9 mouse cellular contexts compared by ENCODE assay signal in the genomic region with DNA sequence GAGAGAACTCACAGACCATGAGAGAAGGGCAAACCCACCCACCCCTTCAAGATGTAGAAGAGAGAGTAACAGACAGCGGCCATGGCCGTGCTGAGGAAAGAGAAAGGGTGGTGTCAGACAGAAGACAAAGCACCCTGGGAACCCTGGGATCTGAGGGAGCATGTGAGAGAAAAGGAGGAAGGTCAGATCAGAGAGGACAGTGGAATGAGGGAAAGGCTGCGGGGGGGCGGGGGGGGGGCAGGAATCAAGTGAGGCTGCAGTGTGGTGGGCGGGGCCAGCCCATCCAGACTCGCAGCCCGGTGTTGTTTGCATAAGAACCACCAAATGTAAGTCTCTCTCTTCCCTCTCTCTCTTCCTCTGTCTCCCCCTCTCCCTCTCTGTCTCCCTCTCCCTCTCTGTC.
DNase-seq lines count a peak whose midpoint lies in the region; ATAC-seq and TF ChIP-seq lines count a peak whose summit lies in the region.
"Had no signal": no experiment of that assay in that cellular context is flagged by ENCODE, and none has a peak within 500 bp of the region (broad histone marks: within the 10 kb centered on the region; RNA-seq: fewer than 3 reads in every experiment).

No protein-coding gene starts in this region.

- peaks cover 10% of the 10 kb centered on the region for H3K4me1 ChIP-seq in forebrain, embryonic 12.5 days
- H3K4me1 ChIP-seq in forebrain, embryonic 15.5 days = peaks cover 9% of the 10 kb centered on the region; the same call in 1 of the 2 replicates
- H3K4me1 ChIP-seq in kidney, postnatal 0 days (replicated peaks; ENCODE audit: insufficient read depth, low read length) = no peaks in the 10 kb centered on the region
- H3K4me1 ChIP-seq in limb, embryonic 13.5 days = no peaks in the 10 kb centered on the region

- ATAC-seq in forebrain, embryonic 12.5 days (ENCODE audit: low FRiP score) = 0 out of 2 replicates have a peak, but pooled peaks have one; percentile 39
- no peak; the same call in 1 of the 2 replicates for ATAC-seq in forebrain, embryonic 15.5 days (replicated peaks)
- no peak for ATAC-seq in kidney, postnatal 0 days (replicated peaks; ENCODE audit: low FRiP score, low read depth)
- ATAC-seq in limb, embryonic 13.5 days (ENCODE audit: low FRiP score, low read depth) = no peak

- H3K27me3 ChIP-seq in forebrain, embryonic 12.5 days = no peaks in the 10 kb centered on the region
- H3K27me3 ChIP-seq in forebrain, embryonic 15.5 days = no peaks in the 10 kb centered on the region
- no peaks in the 10 kb centered on the region for H3K27me3 ChIP-seq in kidney, postnatal 0 days (ENCODE audit: insufficient read depth, low read length)
- H3K27me3 ChIP-seq in limb, embryonic 13.5 days = peaks cover 3% of the 10 kb centered on the region; the same call in 1 of the 2 replicates

- H3K9ac ChIP-seq in forebrain, embryonic 12.5 days = 0 out of 2 replicates have a peak overlapping the region, but pooled peaks have one; percentile 22
- H3K9ac ChIP-seq in forebrain, embryonic 15.5 days (replicated peaks) = no peak overlapping the region
- no peak overlapping the region for H3K9ac ChIP-seq in kidney, postnatal 0 days (ENCODE audit: low read depth, low read length)
- no peak overlapping the region for H3K9ac ChIP-seq in limb, embryonic 13.5 days

- DNase-seq in kidney, postnatal 0 days (ENCODE audit: low spot score) = no peak
- DNase-seq in kidney, postnatal 25 days = no peak
- peak; percentile 41 for DNase-seq in embryo, embryonic 11 days
- no peak for DNase-seq in left cerebral cortex, postnatal 25 days (ENCODE audit: low spot score in 2 of 2)
- DNase-seq in left cerebral cortex, adult 8-10 months (ENCODE audit: low spot score in 2 of 2) = no peak
- DNase-seq: gastrocnemius, postnatal 14 days had no signal

- no peak for TF ChIP-seq CTCF in kidney, postnatal 0 days (IDR thresholded peaks at IDR 0.05; ENCODE audit: low read depth)

- 15% methylated on average over 2 of the region's 7 CpGs for WGBS in forebrain, embryonic 12.5 days
- whole genome bisulfite sequencing in forebrain, embryonic 15.5 days = 9% methylated on average over 7 of the region's 7 CpGs
- 7% methylated on average over 6 of the region's 7 CpGs for WGBS in kidney, postnatal 0 days
- WGBS in limb, embryonic 13.5 days = 4% methylated on average over 6 of the region's 7 CpGs

- H3K27ac ChIP-seq in forebrain, embryonic 12.5 days = no peak overlapping the region
- no peak overlapping the region for H3K27ac ChIP-seq in forebrain, embryonic 15.5 days (replicated peaks)
- no peak overlapping the region for H3K27ac ChIP-seq in kidney, postnatal 0 days
- no peak overlapping the region for H3K27ac ChIP-seq in limb, embryonic 13.5 days

- intact Hi-C loops in left cerebral cortex, postnatal 25 days (cut with DNase I) = no loop called here

- no peaks in the 10 kb centered on the region for H3K36me3 ChIP-seq in forebrain, embryonic 12.5 days (replicated peaks)
- H3K36me3 ChIP-seq in forebrain, embryonic 15.5 days = no peaks in the 10 kb centered on the region
- no peaks in the 10 kb centered on the region for H3K36me3 ChIP-seq in kidney, postnatal 0 days (ENCODE audit: insufficient read depth, low read length)
- H3K36me3 ChIP-seq in limb, embryonic 13.5 days = no peaks in the 10 kb centered on the region

- H3K9me3 ChIP-seq in forebrain, embryonic 12.5 days = no peaks in the 10 kb centered on the region
- no peaks in the 10 kb centered on the region for H3K9me3 ChIP-seq in forebrain, embryonic 15.5 days
- H3K9me3 ChIP-seq in kidney, postnatal 0 days (replicated peaks; ENCODE audit: low read length) = no peaks in the 10 kb centered on the region
- H3K9me3 ChIP-seq in limb, embryonic 13.5 days = no peaks in the 10 kb centered on the region

- H3K4me2 ChIP-seq in forebrain, embryonic 12.5 days = 0 out of 2 replicates have a peak overlapping the region, but pooled peaks have one; percentile 21
- no peak overlapping the region for H3K4me2 ChIP-seq in forebrain, embryonic 15.5 days (replicated peaks)
- H3K4me2 ChIP-seq in kidney, postnatal 0 days (ENCODE audit: low read length) = peak overlapping the region; percentile 21; the same call in 1 of the 2 replicates
- H3K4me2 ChIP-seq in limb, embryonic 13.5 days (replicated peaks) = peak overlapping the region; percentile 27; the same call in 1 of the 2 replicates

- H3K4me3 ChIP-seq in forebrain, embryonic 12.5 days (replicated peaks) = no peak overlapping the region
- H3K4me3 ChIP-seq in forebrain, embryonic 15.5 days = no peak overlapping the region
- H3K4me3 ChIP-seq in kidney, postnatal 0 days (replicated peaks; ENCODE audit: low read depth, low read length) = no peak overlapping the region
- H3K4me3 ChIP-seq in limb, embryonic 13.5 days = no peak overlapping the region
